Mouse (Mus musculus): ENCODE results near the gene Cldn4. TPM values are rescaled to one million over a fixed set of nuclear protein-coding genes. Genes with fewer than 3 reads are reported as not detected.

Gene Cldn4
- total RNA-seq, 1 experiment, result 150 TPM

DNA sequence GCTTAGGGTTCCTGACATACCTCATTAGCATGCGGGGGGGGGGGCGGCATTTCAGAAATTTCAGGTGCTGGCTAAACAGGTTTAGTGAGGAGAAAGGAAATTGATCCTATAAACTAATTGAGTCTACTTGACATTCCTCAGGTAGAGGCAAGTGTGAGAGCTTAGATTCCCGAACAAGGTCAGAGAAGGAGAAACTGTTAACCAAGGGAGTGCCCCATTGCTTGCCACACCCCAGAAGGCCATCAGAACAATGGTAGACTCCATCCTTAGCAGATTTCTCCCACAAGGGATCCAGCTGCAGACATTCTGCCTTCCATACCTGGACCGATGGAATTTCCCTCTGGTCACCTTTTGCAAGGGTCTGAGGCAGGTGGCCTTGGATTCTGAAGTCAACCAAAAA is 20.0 kb downstream of the Cldn4 start:
- in situ Hi-C loops (cut with MboI; ENCODE audit: low sequenced_read_pairs in 2 of 2, unreplicated experiment in 2 of 2), result no loop called here

DNA sequence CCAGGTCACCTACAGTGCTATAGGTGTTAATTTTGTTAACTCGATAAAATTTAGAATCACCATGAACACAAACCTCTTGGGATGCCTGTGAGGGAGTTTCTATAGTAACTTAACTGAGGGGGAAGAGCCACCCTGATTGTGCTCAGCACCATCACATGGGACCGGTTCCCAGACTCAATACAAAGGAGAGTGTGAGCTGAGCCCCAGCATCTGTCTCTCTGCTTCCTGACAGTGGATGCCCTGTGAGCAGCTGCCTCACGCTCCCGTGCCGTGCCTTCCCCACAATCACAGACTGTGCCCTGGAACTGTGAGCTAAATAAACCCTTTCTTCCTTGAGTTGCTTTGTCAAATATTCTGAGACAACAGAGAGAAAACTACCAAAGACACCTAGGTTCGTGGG is 23.6 kb downstream of the Cldn4 start:
- TF ChIP-seq MAFK (IDR thresholded peaks at IDR 0.05; ENCODE audit: insufficient read depth, low read depth, low read length) (no peak), ZC3H11A (IDR thresholded peaks at IDR 0.05; ENCODE audit: borderline replicate concordance, low read depth, low read length) (no peak), CHD2 (IDR thresholded peaks at IDR 0.05; ENCODE audit: low read depth, low read length) (no peak), HCFC1 (IDR thresholded peaks at IDR 0.05; ENCODE audit: borderline replicate concordance, insufficient read depth, low read length) (no peak), ZNF384 (IDR thresholded peaks at IDR 0.05; ENCODE audit: low read depth, low read length) (no peak)
- in situ Hi-C loops (cut with MboI; ENCODE audit: low sequenced_read_pairs in 2 of 2, unreplicated experiment in 2 of 2), result no loop called here
- H3K9me3 ChIP-seq (ENCODE audit: control insufficient read depth, insufficient read depth, low read depth, low read length), result no peaks in the 10 kb centered on the region
- no peaks in the 10 kb centered on the region for H3K36me3 ChIP-seq (ENCODE audit: control insufficient read depth, insufficient read depth, low read length, poor library complexity, severe bottlenecking)
- no peak overlapping the region for H3K4me3 ChIP-seq (ENCODE audit: insufficient read depth in 1 of 2, low read depth in 1 of 2, low read length in 2 of 2, poor library complexity in 1 of 2, severe bottlenecking in 1 of 2)
- peaks cover 12 to 22% of the 10 kb centered on the region in 2 experiments for H3K4me1 ChIP-seq (ENCODE audit: control insufficient read depth in 2 of 2, insufficient read depth in 2 of 2, low read length in 2 of 2, poor library complexity in 1 of 2)
- no peak for DNase-seq (ENCODE audit: low read depth, low spot score)
- H3K27ac ChIP-seq (ENCODE audit: insufficient read depth, low read depth, low read length, poor library complexity, severe bottlenecking), result no peak overlapping the region
- no peak overlapping the region for H3K9ac ChIP-seq (ENCODE audit: insufficient read depth, low read depth, low read length, poor library complexity, severe bottlenecking)

More for the DNA sequence above, 20.0 kb downstream of the Cldn4 start:
- H3K9me3 ChIP-seq (ENCODE audit: control insufficient read depth, insufficient read depth, low read depth, low read length), result no peaks in the 10 kb centered on the region
- H3K4me1 ChIP-seq (ENCODE audit: control insufficient read depth in 2 of 2, insufficient read depth in 2 of 2, low read length in 2 of 2, poor library complexity in 1 of 2), result peaks cover 10 to 13% of the 10 kb centered on the region in 2 experiments
- H3K36me3 ChIP-seq (ENCODE audit: control insufficient read depth, insufficient read depth, low read length, poor library complexity, severe bottlenecking), result no peaks in the 10 kb centered on the region
- H3K9ac ChIP-seq (ENCODE audit: insufficient read depth, low read depth, low read length, poor library complexity, severe bottlenecking), result no peak overlapping the region
- peak overlapping the region; percentile 84 for H3K27ac ChIP-seq (ENCODE audit: insufficient read depth, low read depth, low read length, poor library complexity, severe bottlenecking)
- TF ChIP-seq MAFK (IDR thresholded peaks at IDR 0.05; ENCODE audit: insufficient read depth, low read depth, low read length) (no peak), CHD2 (IDR thresholded peaks at IDR 0.05; ENCODE audit: low read depth, low read length) (peak; percentile 75; the same call in 1 of the 2 replicates)
- no peak for DNase-seq (ENCODE audit: low read depth, low spot score)
- no peak overlapping the region for H3K4me3 ChIP-seq (ENCODE audit: insufficient read depth in 1 of 2, low read depth in 1 of 2, low read length in 2 of 2, poor library complexity in 1 of 2, severe bottlenecking in 1 of 2)

DNA sequence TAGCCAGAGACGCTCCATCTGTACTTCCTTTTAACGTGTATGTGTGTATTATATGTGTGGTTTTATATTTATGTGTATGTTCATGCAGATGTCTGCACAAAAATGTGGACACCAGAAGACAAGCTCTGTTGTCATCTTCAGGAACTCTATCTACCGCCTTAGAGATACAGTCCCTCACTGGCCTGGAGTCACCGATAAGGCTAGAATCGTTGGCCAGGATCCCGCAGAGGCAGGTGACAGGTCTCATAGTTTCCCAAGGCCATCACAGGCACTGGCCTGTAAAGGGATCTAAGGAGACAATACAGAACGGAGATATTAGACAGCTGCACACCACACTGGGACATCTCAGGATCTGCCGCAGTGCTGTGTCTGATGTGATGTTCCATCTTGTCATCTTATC is 25.6 kb downstream of the Cldn4 start:
- no peak for TF ChIP-seq ZNF384 (IDR thresholded peaks at IDR 0.05; ENCODE audit: low read depth, low read length)
- no peak for TF ChIP-seq MAFK (IDR thresholded peaks at IDR 0.05; ENCODE audit: insufficient read depth, low read depth, low read length)
- no peak for TF ChIP-seq CHD2 (IDR thresholded peaks at IDR 0.05; ENCODE audit: low read depth, low read length)
- no peak for TF ChIP-seq HCFC1 (IDR thresholded peaks at IDR 0.05; ENCODE audit: borderline replicate concordance, insufficient read depth, low read length)
- TF ChIP-seq ZC3H11A (IDR thresholded peaks at IDR 0.05; ENCODE audit: borderline replicate concordance, low read depth, low read length), result no peak
- in situ Hi-C loops (cut with MboI; ENCODE audit: low sequenced_read_pairs in 2 of 2, unreplicated experiment in 2 of 2), result no loop called here
- Histone ChIP-seq H3K27ac (ENCODE audit: insufficient read depth, low read depth, low read length, poor library complexity, severe bottlenecking) (no peak overlapping the region), H3K9ac (ENCODE audit: insufficient read depth, low read depth, low read length, poor library complexity, severe bottlenecking) (no peak overlapping the region), H3K9me3 (ENCODE audit: control insufficient read depth, insufficient read depth, low read depth, low read length) (no peaks in the 10 kb centered on the region), H3K4me3 (ENCODE audit: insufficient read depth in 1 of 2, low read depth in 1 of 2, low read length in 2 of 2, poor library complexity in 1 of 2, severe bottlenecking in 1 of 2) (no peak overlapping the region), H3K4me1 (ENCODE audit: control insufficient read depth in 2 of 2, insufficient read depth in 2 of 2, low read length in 2 of 2, poor library complexity in 1 of 2) (peaks cover 5 to 16% of the 10 kb centered on the region in 2 experiments; a peak in 2 of 4 replicates), H3K36me3 (ENCODE audit: control insufficient read depth, insufficient read depth, low read length, poor library complexity, severe bottlenecking) (no peaks in the 10 kb centered on the region)
- no peak for DNase-seq (ENCODE audit: low read depth, low spot score)

DNA sequence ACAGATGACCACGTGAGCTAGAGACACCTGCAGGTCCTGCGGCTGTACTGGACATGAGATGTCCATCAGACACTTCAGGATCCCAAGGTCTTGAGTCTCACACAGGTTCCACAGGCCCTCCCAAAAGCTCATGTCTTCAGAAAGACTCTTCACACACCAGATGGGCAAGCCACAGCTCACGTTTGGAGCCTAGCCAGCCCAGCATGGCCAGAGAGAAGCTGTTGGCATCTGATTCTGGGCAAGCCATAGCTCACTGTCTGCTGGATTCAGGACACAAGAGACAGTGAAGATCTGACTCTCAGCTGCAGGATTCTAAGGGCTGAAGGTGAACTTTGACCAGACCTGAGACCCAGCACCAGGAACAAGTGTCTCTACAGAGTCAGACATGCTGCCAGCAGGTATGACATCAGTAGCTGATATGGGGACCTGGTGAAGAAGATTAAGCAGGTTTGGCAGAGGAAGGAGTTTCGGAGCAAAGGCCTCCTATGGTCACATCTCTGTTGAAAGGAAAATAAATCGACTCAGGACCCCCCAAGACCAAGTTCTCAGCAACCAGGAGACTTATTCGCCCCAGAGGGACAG is 26.5 kb downstream of the Cldn4 start:
- Histone ChIP-seq H3K36me3 (ENCODE audit: control insufficient read depth, insufficient read depth, low read length, poor library complexity, severe bottlenecking) (no peaks in the 10 kb centered on the region), H3K9me3 (ENCODE audit: control insufficient read depth, insufficient read depth, low read depth, low read length) (no peaks in the 10 kb centered on the region), H3K4me3 (ENCODE audit: insufficient read depth in 1 of 2, low read depth in 1 of 2, low read length in 2 of 2, poor library complexity in 1 of 2, severe bottlenecking in 1 of 2) (no peak overlapping the region), H3K4me1 (ENCODE audit: control insufficient read depth in 2 of 2, insufficient read depth in 2 of 2, low read length in 2 of 2, poor library complexity in 1 of 2) (peaks cover 3 to 14% of the 10 kb centered on the region in 2 experiments; a peak in 2 of 4 replicates), H3K9ac (ENCODE audit: insufficient read depth, low read depth, low read length, poor library complexity, severe bottlenecking) (no peak overlapping the region), H3K27ac (ENCODE audit: insufficient read depth, low read depth, low read length, poor library complexity, severe bottlenecking) (no peak overlapping the region)
- no peak for TF ChIP-seq CHD2 (IDR thresholded peaks at IDR 0.05; ENCODE audit: low read depth, low read length)
- TF ChIP-seq HCFC1 (IDR thresholded peaks at IDR 0.05; ENCODE audit: borderline replicate concordance, insufficient read depth, low read length), result no peak
- TF ChIP-seq ZC3H11A (IDR thresholded peaks at IDR 0.05; ENCODE audit: borderline replicate concordance, low read depth, low read length), result no peak
- TF ChIP-seq MAFK (IDR thresholded peaks at IDR 0.05; ENCODE audit: insufficient read depth, low read depth, low read length), result no peak
- no peak for TF ChIP-seq ZNF384 (IDR thresholded peaks at IDR 0.05; ENCODE audit: low read depth, low read length)
- in situ Hi-C loops (cut with MboI; ENCODE audit: low sequenced_read_pairs in 2 of 2, unreplicated experiment in 2 of 2), result no loop called here
- no peak for DNase-seq (ENCODE audit: low read depth, low spot score)

DNA sequence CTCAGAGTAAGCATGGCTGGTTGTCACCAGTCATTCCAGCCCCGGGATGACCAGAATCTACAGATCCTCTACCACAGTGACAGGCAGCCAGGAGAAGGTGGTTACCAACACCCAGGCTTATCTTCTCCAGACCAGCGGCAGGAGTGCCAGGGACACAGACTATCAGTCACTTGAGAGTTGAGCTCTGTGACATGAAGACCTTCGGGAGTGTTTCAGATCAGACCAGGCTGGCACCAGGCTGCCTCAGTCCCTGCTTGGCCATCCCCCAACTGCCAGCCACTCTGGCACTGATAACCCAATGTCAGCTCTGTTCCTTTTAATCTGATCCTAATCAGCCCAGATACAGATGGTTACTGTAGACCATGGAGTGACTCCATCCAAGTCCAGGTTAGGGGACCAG is 27.6 kb downstream of the Cldn4 start:
- Histone ChIP-seq H3K4me1 (ENCODE audit: control insufficient read depth in 2 of 2, insufficient read depth in 2 of 2, low read length in 2 of 2, poor library complexity in 1 of 2) (peaks cover 3 to 10% of the 10 kb centered on the region in 2 experiments; a peak in 2 of 4 replicates), H3K27ac (ENCODE audit: insufficient read depth, low read depth, low read length, poor library complexity, severe bottlenecking) (no peak overlapping the region), H3K4me3 (ENCODE audit: insufficient read depth in 1 of 2, low read depth in 1 of 2, low read length in 2 of 2, poor library complexity in 1 of 2, severe bottlenecking in 1 of 2) (no peak overlapping the region), H3K9me3 (ENCODE audit: control insufficient read depth, insufficient read depth, low read depth, low read length) (no peaks in the 10 kb centered on the region), H3K9ac (ENCODE audit: insufficient read depth, low read depth, low read length, poor library complexity, severe bottlenecking) (no peak overlapping the region), H3K36me3 (ENCODE audit: control insufficient read depth, insufficient read depth, low read length, poor library complexity, severe bottlenecking) (no peaks in the 10 kb centered on the region)
- TF ChIP-seq MAFK (IDR thresholded peaks at IDR 0.05; ENCODE audit: insufficient read depth, low read depth, low read length) (no peak), ZNF384 (IDR thresholded peaks at IDR 0.05; ENCODE audit: low read depth, low read length) (no peak), CHD2 (IDR thresholded peaks at IDR 0.05; ENCODE audit: low read depth, low read length) (no peak), ZC3H11A (IDR thresholded peaks at IDR 0.05; ENCODE audit: borderline replicate concordance, low read depth, low read length) (no peak), HCFC1 (IDR thresholded peaks at IDR 0.05; ENCODE audit: borderline replicate concordance, insufficient read depth, low read length) (no peak)
- in situ Hi-C loops (cut with MboI; ENCODE audit: low sequenced_read_pairs in 2 of 2, unreplicated experiment in 2 of 2), result no loop called here
- DNase-seq (ENCODE audit: low read depth, low spot score), result no peak

All from ES-E14 (cell line).